Mouse (Mus musculus): ENCODE results near the gene Endod1. TPM values are rescaled to one million over a fixed set of nuclear protein-coding genes. Genes with fewer than 3 reads are reported as not detected.

The Endod1 gene
- polyA plus RNA-seq, 1 experiment from 2014 or later, result 4.2 TPM

- Histone ChIP-seq H3K4me3 (no peak overlapping the region), H3K36me3 (ENCODE audit: poor library complexity, severe bottlenecking) (no peaks in the 10 kb centered on the region), H3K4me2 (no peak overlapping the region), H3K27ac (no peak overlapping the region), H3K9ac (no peak overlapping the region), H3K4me1 (no peaks in the 10 kb centered on the region), H3K27me3 (no peaks in the 10 kb centered on the region), H3K9me3 (replicated peaks) (no peaks in the 10 kb centered on the region)
- WGBS, result 85% methylated on average over 3 of the region's 3 CpGs
- ATAC-seq, result no peak
Measured at GRCm38 (mm10) chr9:14391841-14392318, 10.6 kb upstream of the Endod1 start.

GRCm38 (mm10) chr9:14391286-14391685, 10.0 kb upstream of the Endod1 start:
- H3K9ac ChIP-seq, result no peak overlapping the region
- no peak for ATAC-seq
- no peaks in the 10 kb centered on the region for H3K36me3 ChIP-seq (ENCODE audit: poor library complexity, severe bottlenecking)
- H3K27me3 ChIP-seq, result no peaks in the 10 kb centered on the region
- no peaks in the 10 kb centered on the region for H3K4me1 ChIP-seq
- no peak overlapping the region for H3K4me3 ChIP-seq
- H3K4me2 ChIP-seq, result no peak overlapping the region
- H3K27ac ChIP-seq, result no peak overlapping the region
- no peaks in the 10 kb centered on the region for H3K9me3 ChIP-seq (replicated peaks)
- 82% methylated on average over 9 of the region's 9 CpGs for WGBS

GRCm38 (mm10) chr9:14390278-14390677, 9.0 kb upstream of the Endod1 start:
- H3K27me3 ChIP-seq, result no peaks in the 10 kb centered on the region
- H3K27ac ChIP-seq, result no peak overlapping the region
- 89% methylated on average over 1 of the region's 1 CpGs for WGBS
- no peak for ATAC-seq
- H3K9ac ChIP-seq, result no peak overlapping the region
- H3K4me1 ChIP-seq, result no peaks in the 10 kb centered on the region
- no peak overlapping the region for H3K4me3 ChIP-seq
- no peaks in the 10 kb centered on the region for H3K9me3 ChIP-seq (replicated peaks)
- no peaks in the 10 kb centered on the region for H3K36me3 ChIP-seq (ENCODE audit: poor library complexity, severe bottlenecking)
- H3K4me2 ChIP-seq, result no peak overlapping the region

GRCm38 (mm10) chr9:14389050-14389621, 7.8 kb upstream of the Endod1 start:
- Histone ChIP-seq H3K36me3 (ENCODE audit: poor library complexity, severe bottlenecking) (no peaks in the 10 kb centered on the region), H3K4me1 (no peaks in the 10 kb centered on the region), H3K27me3 (no peaks in the 10 kb centered on the region), H3K9me3 (replicated peaks) (no peaks in the 10 kb centered on the region), H3K4me3 (no peak overlapping the region), H3K4me2 (no peak overlapping the region), H3K9ac (no peak overlapping the region), H3K27ac (no peak overlapping the region)
- WGBS, result 56% methylated on average over 4 of the region's 4 CpGs
- 0 out of 2 replicates have a peak, but pooled peaks have one; percentile 41 for ATAC-seq

- ATAC-seq, result no peak
- Histone ChIP-seq H3K36me3 (ENCODE audit: poor library complexity, severe bottlenecking) (no peaks in the 10 kb centered on the region), H3K27ac (no peak overlapping the region), H3K4me2 (no peak overlapping the region), H3K9ac (no peak overlapping the region), H3K4me3 (no peak overlapping the region), H3K27me3 (no peaks in the 10 kb centered on the region; the same call in 1 of the 2 replicates), H3K9me3 (replicated peaks) (no peaks in the 10 kb centered on the region), H3K4me1 (no peaks in the 10 kb centered on the region)
- 96% methylated on average over 1 of the region's 1 CpGs for WGBS
Measured at GRCm38 (mm10) chr9:14388001-14388400, 6.7 kb upstream of the Endod1 start.

- H3K27me3 ChIP-seq, result no peaks in the 10 kb centered on the region; the same call in 1 of the 2 replicates
- no peak overlapping the region for H3K4me3 ChIP-seq
- H3K9ac ChIP-seq, result no peak overlapping the region
- H3K27ac ChIP-seq, result no peak overlapping the region
- peaks cover under 1% of the 10 kb centered on the region for H3K4me1 ChIP-seq
- H3K4me2 ChIP-seq, result no peak overlapping the region
- WGBS, result 82% methylated on average over 9 of the region's 9 CpGs
- ATAC-seq, result no peak
- no peaks in the 10 kb centered on the region for H3K9me3 ChIP-seq (replicated peaks)
- H3K36me3 ChIP-seq (ENCODE audit: poor library complexity, severe bottlenecking), result no peaks in the 10 kb centered on the region
Measured at GRCm38 (mm10) chr9:14386831-14387230, 5.5 kb upstream of the Endod1 start.

- H3K36me3 ChIP-seq (ENCODE audit: poor library complexity, severe bottlenecking), result no peaks in the 10 kb centered on the region
- no peak for ATAC-seq
Measured at GRCm38 (mm10) chr9:14385665-14386064, 4.4 kb upstream of the Endod1 start.

GRCm38 (mm10) chr9:14383186-14383920, 2.0 kb upstream of the Endod1 start:
- no peak overlapping the region for H3K27ac ChIP-seq
- no peak overlapping the region for H3K4me3 ChIP-seq
- H3K4me1 ChIP-seq, result peaks cover 15% of the 10 kb centered on the region
- H3K36me3 ChIP-seq (ENCODE audit: poor library complexity, severe bottlenecking), result no peaks in the 10 kb centered on the region
- peaks cover 13% of the 10 kb centered on the region for H3K27me3 ChIP-seq
- H3K9me3 ChIP-seq (replicated peaks), result no peaks in the 10 kb centered on the region
- H3K9ac ChIP-seq, result no peak overlapping the region
- no peak overlapping the region for H3K4me2 ChIP-seq
- 80% methylated on average over 4 of the region's 4 CpGs for WGBS
- ATAC-seq, result no peak

More at GRCm38 (mm10) chr9:14385665-14386064, 4.4 kb upstream of the Endod1 start:
- Histone ChIP-seq H3K27me3 (no peaks in the 10 kb centered on the region; the same call in 1 of the 2 replicates), H3K27ac (no peak overlapping the region), H3K4me2 (no peak overlapping the region), H3K4me3 (no peak overlapping the region), H3K9me3 (replicated peaks) (no peaks in the 10 kb centered on the region), H3K4me1 (peaks cover 6% of the 10 kb centered on the region), H3K9ac (no peak overlapping the region)
- WGBS, result 88% methylated on average over 8 of the region's 8 CpGs

GRCm38 (mm10) chr9:14382256-14382791, 1.0 kb upstream of the Endod1 start:
- Histone ChIP-seq H3K27me3 (peaks cover 13% of the 10 kb centered on the region), H3K36me3 (ENCODE audit: poor library complexity, severe bottlenecking) (no peaks in the 10 kb centered on the region), H3K4me2 (no peak overlapping the region), H3K9ac (no peak overlapping the region), H3K4me1 (peaks cover 15% of the 10 kb centered on the region), H3K27ac (no peak overlapping the region), H3K4me3 (no peak overlapping the region), H3K9me3 (replicated peaks) (no peaks in the 10 kb centered on the region)
- 74% methylated on average over 5 of the region's 5 CpGs for WGBS
- ATAC-seq, result no peak

GRCm38 (mm10) chr9:14380386-14381285, 671 bp downstream of the Endod1 start:
- H3K4me3 ChIP-seq, result peak overlapping the region; percentile 77
- peak; percentile 93 for ATAC-seq
- peak overlapping the region; percentile 78 for H3K9ac ChIP-seq
- H3K36me3 ChIP-seq (ENCODE audit: poor library complexity, severe bottlenecking), result no peaks in the 10 kb centered on the region
- peaks cover 13% of the 10 kb centered on the region for H3K27me3 ChIP-seq
- under 1% methylated on average over 75 of the region's 76 CpGs for WGBS
- no peaks in the 10 kb centered on the region for H3K9me3 ChIP-seq (replicated peaks)
- H3K4me1 ChIP-seq, result peaks cover 15% of the 10 kb centered on the region
- peak overlapping the region; percentile 79 for H3K4me2 ChIP-seq
- H3K27ac ChIP-seq, result peak overlapping the region; percentile 54

GRCm38 (mm10) chr9:14379769-14380385, 1.4 kb downstream of the Endod1 start:
- Histone ChIP-seq H3K27me3 (peaks cover 13% of the 10 kb centered on the region), H3K4me3 (peak overlapping the region; percentile 77), H3K9ac (peak overlapping the region; percentile 78), H3K27ac (no peak overlapping the region), H3K4me2 (peak overlapping the region; percentile 79), H3K9me3 (replicated peaks) (no peaks in the 10 kb centered on the region), H3K36me3 (ENCODE audit: poor library complexity, severe bottlenecking) (no peaks in the 10 kb centered on the region), H3K4me1 (peaks cover 15% of the 10 kb centered on the region)
- no peak for ATAC-seq
- 26% methylated on average over 8 of the region's 8 CpGs for WGBS

Measured in forebrain, embryonic 13.5 days (tissue).